Mouse (Mus musculus) gastrocnemius, postnatal 36 days (tissue): ENCODE measurements around the gene Ing2. TPM values are rescaled to one million over a fixed set of nuclear protein-coding genes. Genes with fewer than 3 reads are reported as not detected.

Experiments used
- DNase-seq, 2 experiments: peaks; one replicate each; pipeline ENCODE4 v3.0.0; 2022
- intact Hi-C: fragments of 180-260 bp; cut with DNase I; formaldehyde crosslinking; loops from one replicate; pipeline ENCODE4 v1.15.1; 2025
- total RNA-seq, 2 experiments: library from RNA; stranded (reverse); gene quantifications; 2 replicates each; pipeline ENCODE4 v1.2.3; 2021

Ing2 gene
- total RNA-seq, 2 experiments from 2014 or later, result 13.5 to 15.6 TPM

DNA sequence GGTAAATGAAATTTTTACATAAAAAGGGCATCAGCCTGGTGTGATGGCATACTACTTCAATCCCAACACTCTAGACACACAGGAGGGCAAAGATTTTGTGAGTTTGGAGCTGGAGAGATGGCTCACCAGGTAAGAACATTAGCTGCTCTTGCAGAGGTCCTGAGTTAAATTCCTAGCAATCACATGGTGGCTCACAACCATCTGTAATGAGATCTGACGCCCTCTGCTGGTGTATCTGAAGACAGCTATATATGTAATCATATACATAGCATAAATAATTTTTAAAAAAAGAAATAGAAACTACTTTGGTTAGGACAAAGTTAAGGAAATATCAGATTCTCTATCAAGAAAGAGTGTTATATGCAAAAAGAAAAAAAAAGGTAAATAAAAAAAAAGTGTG is 4.2 kb upstream of the Ing2 start:
- DNase-seq, result no peak
- intact Hi-C loops, result loop anchor here (5.0 kb wide), 2 partner anchors 33 to 77 kb away; partner anchors contain the start of gene Cdkn2aip

- DNase-seq, result no peak
- intact Hi-C loops, result loop anchor here (2.0 to 5.0 kb wide), 3 partner anchors 14 to 74 kb away; partner anchors contain the start of gene Cdkn2aip
These were observed 1.3 kb upstream of the Ing2 start for GRCm38 (mm10) chr8:47676631-47677030.

GRCm38 (mm10) chr8:47676224-47676623 is 868 bp upstream of the Ing2 start:
- DNase-seq, result no peak
- intact Hi-C loops, result loop anchor here (2.0 to 5.0 kb wide), 3 partner anchors 15 to 74 kb away; partner anchors contain the start of gene Cdkn2aip

DNA sequence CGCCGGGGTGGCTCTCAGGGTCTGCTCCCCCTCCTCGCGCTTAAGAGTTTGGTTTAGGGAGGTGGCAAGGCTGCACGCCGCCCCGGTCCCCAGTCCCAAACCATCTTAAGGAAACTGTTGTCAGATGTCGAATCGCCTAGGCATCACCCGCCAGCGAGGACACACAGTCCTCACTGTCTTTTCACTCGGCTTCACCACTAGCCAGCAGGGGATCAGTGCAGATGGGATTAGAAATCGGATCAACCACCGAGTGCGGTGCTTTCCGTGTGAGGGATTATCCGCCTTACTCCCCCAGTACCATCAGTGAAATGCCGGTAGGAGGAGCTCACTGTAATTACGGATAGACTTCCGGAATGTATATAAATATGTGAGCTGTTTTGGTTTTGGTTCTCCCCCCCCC is 430 bp upstream of the Ing2 start:
- intact Hi-C loops, result loop anchor here (2.0 to 5.0 kb wide), 3 partner anchors 15 to 73 kb away; partner anchors contain the start of gene Cdkn2aip
- DNase-seq, result no peak

DNA sequence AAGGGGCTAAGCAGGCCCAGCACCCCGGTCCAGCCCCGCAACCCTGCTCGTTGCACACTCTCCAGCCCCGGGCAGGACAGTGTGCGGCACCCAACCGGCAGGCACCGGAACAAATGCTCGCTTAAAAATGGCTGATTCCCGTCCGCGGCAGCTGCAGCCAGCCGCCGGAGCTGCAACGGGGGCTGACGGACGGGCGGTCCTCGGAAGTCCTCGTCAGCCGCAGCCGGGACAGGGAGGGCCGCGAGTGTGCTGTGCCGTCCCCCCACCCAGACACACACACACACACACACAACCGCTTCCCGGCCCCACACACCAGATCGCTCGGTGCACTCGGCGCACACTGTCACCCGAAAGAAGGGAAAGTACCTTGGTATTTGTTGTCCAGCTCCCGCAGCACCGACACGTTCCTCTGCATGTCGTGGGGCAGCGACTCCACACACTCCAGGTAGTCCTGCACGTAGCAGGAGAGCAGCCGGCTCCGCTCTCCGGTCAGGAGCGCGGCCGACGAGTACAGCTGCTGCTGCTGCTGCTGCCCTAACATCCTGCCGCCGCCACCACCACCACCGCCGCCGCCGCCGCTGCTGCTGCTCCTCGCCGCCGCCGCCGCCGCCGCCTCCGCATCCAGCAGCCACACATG is 1.1 kb downstream of the Ing2 start:
- intact Hi-C loops, result no loop called here
- no peak for DNase-seq

GRCm38 (mm10) chr8:47673317-47674139 is 1.8 kb downstream of the Ing2 start:
- DNase-seq, result peak; percentile 87
- intact Hi-C loops, result no loop called here

DNA sequence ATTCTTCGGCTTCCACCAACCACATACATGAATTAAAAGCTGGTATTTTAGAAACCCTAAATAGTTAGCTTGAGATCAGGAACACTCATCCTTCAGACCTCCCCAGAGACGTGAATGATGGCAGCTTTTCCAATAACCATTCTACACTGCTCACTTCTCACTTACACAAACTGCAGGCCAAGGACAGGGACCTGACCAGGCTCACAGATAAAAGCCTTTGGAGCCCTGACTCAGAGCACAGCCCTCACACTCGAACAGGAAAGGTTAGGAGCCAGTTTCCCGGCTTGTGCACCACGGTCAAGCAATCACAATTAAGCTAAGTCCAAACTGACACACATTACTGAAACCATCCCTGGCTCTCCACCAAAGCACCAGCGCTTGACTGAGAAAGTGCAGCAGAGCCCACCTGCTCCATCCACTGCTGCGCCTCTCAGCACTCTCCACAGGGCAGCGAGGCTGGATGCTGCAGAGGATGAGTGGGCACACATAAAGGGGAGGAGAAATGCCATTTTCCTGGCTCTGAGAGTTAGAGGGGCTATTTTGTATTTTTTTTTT is 11.0 kb downstream of the Ing2 start:
- no peak for DNase-seq
- intact Hi-C loops, result no loop called here

DNA sequence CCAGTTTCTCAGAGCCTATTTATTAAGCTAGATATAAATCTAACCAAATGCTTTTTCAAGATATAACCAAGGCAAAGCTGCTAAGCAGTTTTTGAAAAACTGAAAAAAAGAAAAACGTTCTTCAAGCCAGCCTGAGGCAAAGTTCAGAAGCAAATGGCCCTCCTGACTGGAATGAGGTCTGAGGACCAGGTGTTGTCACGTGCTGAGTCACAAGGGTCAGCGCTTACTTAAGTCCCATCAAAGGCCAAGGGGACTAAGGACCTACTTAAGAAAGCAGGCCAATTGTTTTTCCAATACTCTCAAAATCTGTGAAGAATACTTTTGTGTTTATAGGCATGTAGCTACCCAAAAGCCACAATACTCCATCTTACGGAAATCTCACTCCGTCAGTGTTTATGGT is 12.2 kb downstream of the Ing2 start:
- no peak for DNase-seq
- intact Hi-C loops, result no loop called here

GRCm38 (mm10) chr8:47662716-47663115 is 12.6 kb downstream of the Ing2 start:
- DNase-seq, result no peak
- intact Hi-C loops, result no loop called here

DNA sequence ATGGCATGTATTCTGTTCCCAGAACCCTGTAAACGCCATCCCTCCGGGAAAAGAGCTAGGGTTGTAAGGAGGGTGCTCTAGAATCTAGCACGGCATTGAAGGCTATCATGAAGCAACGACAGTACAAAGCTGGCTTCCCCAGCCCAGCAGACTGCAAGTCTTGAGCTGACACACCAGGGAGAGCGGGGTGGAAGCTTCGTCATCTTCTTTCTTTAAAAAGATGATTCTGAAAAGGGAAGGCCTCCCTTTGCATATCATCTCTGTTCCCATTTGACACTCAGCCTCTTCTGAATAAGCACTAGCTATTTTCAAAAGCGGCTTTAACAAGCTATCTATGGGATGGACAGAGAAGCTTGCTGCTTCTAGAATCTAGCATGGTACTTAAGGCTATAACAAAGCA is 15.0 kb downstream of the Ing2 start:
- intact Hi-C loops, result no loop called here
- DNase-seq, result no peak

GRCm38 (mm10) chr8:47659463-47659862 is 15.9 kb downstream of the Ing2 start:
- intact Hi-C loops, result no loop called here
- no peak for DNase-seq

DNA sequence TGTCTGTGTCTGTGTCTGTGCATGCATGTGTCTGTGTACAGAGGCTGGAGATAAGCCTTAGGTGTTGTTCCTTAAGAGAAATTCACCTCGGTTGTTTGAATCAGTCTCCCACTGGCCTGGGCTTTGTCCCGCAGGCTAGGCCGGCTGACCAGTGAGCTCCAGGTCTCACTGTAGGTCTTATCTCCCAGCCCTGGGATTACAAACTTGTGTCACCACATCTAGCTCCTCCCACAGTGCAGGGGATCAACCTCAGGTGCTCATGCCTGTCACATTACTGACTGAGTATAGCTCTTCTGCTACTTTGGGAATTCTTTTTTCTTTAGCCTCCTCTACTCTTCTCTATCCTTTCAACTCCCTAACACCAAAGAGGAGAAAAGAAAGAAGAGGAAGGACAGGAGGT is 20.9 kb downstream of the Ing2 start:
- DNase-seq, result no peak
- intact Hi-C loops, result no loop called here

GRCm38 (mm10) chr8:47652737-47653076 is 22.6 kb downstream of the Ing2 start:
- DNase-seq, result no peak
- intact Hi-C loops, result no loop called here

GRCm38 (mm10) chr8:47651913-47652736 is 23.2 kb downstream of the Ing2 start:
- intact Hi-C loops, result no loop called here
- DNase-seq, result no peak

DNA sequence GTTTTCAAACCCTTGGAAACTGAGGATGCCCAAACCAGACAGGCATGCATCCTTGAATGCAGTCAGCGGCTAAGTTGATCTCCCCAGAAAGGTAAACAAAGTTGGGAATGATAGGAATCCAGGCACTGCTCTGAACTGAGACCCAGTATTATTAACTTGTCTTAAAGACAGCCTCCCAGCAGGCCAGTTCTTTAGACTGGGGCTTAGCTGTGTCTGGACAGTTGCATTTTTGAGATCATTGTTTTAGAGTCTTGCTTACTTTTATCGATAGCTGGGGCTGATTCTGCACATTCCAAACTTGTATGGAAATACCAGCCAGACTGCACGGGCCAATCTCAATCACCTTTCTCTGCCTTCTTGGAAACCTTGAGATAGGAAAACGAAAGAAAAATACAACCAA is 24.5 kb downstream of the Ing2 start:
- no peak for DNase-seq
- intact Hi-C loops, result no loop called here

DNA sequence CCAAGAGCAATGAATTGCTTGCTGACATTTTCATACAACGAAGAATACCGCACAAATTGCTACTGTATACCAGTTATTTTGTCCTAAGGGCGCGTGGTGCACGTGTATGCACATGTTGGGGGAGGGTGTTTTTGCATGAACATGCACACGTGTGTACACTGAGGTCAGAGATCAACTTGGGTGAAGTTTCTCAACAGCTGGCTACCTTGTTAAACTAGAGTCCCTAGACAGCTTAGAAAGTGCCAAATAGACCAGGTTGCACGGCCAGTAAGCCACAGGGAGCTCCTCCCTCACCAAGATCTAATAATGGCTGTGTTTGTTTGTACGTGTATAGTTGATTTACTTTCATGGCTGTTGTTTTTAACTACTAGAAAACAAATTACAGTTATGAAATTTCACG is 25.8 kb downstream of the Ing2 start:
- no peak for DNase-seq
- intact Hi-C loops, result no loop called here

GRCm38 (mm10) chr8:47642514-47643064 is 32.8 kb downstream of the Ing2 start:
- intact Hi-C loops, result no loop called here
- DNase-seq, result no peak

DNA sequence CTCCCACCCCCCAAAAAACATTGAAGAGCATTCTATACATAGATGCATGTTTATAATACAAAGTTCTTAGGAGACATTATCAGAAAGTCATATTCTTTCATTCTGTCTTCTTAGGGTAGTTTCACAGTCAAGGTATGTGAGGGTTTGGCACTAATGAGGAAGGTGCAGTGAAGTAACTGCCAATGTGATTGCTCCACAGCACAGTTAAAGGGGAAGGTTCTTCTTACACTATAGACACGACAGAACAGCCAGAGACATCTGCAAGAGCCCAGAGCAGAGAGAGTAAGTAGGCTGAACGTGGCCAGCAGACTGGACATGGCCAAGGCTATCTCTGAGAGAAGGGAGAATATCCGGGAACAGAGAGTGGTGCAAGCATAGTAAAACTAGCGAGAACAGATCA is 38.2 kb downstream of the Ing2 start:
- intact Hi-C loops, result no loop called here
- no peak for DNase-seq

- intact Hi-C loops, result no loop called here
- DNase-seq, result no peak
These were observed 39.3 kb downstream of the Ing2 start for GRCm38 (mm10) chr8:47636032-47636431.

GRCm38 (mm10) chr8:47634791-47635341 is 40.5 kb downstream of the Ing2 start:
- no peak for DNase-seq
- intact Hi-C loops, result no loop called here
